Mouse (Mus musculus) adrenal gland (tissue): Measurements from ENCODE around the gene Shbg.

ENCODE experiments used
- intact Hi-C: fragments of 180-260 bp; cut with DNase I; formaldehyde crosslinking; loops from one replicate; pipeline ENCODE4 v1.15.1; 2025
- microRNA-seq, 2 experiments: library from miRNA; unstranded; fragments of <30 nt; microRNA quantifications; one replicate each; pipeline ENCODE4; 2019

The Shbg gene

GRCm38 (mm10) chr11:69576307-69576706 is 41.4 kb downstream of the Shbg start:
- intact Hi-C loops = no loop called here

GRCm38 (mm10) chr11:69575220-69575619 is 42.5 kb downstream of the Shbg start:
- intact Hi-C loops = no loop called here

DNA sequence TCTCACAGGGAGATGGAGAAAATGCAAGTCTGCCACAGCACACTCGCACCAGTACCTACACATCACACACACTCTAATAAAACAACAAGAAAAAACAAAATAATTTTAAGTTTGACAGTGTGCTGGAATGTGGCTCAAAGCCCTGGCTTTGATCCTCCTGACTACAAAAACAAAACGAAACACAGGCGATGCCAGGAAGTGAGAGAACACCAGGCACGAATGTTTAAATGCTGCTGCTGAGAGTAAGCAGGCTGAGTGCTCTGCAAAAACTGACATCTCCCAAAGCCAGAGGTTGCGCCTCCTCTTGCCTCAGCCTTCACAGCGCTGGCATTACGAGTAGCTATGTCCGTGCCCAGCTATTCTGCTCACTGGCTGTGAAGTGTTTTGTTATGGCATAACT is 52.6 kb downstream of the Shbg start:
- intact Hi-C loops = no loop called here

Small RNAs within 50 kb of the gene (microRNA-seq; reads per million reads assigned to microRNA genes)
- gene Mir1934 (4.0 to 5.1 reads per million in 2 experiments), gene Mir467f (0 reads per million in 2 experiments)
